Mouse (Mus musculus) CH12.LX (cell line): ENCODE results near the gene Ccdc63. TPM values are rescaled to one million over a fixed set of nuclear protein-coding genes. Genes with fewer than 3 reads are reported as not detected.

Experiments used
- DNase-seq: peaks from one replicate; pipeline ENCODE4 v3.0.0-alpha.2; 2013; ENCODE audit errors: extremely low read depth
- H3K27ac ChIP-seq: 2 replicates; pipeline ENCODE4 v1.5.1; 2012; ENCODE audit warnings: low read depth, mild to moderate bottlenecking, control low read depth, moderate library complexity; ENCODE audit not compliant: insufficient read depth
- H3K27me3 ChIP-seq: replicated peaks from 2 replicates; pipeline ENCODE3; 2012; ENCODE audit warnings: inconsistent platforms
- H3K36me3 ChIP-seq, 2 experiments: replicated peaks in 1 of 2; 2 replicates each; pipeline versions ENCODE3 to v1.6.1; 2012; ENCODE audit warnings: inconsistent platforms in 1 of 2, low read length in 1 of 2, mild to moderate bottlenecking in 1 of 2, mixed read lengths in 1 of 2, moderate library complexity in 1 of 2; ENCODE audit not compliant: control insufficient read depth in 1 of 2, insufficient read depth in 1 of 2
- H3K4me1 ChIP-seq, 2 experiments: 2 replicates each; pipeline ENCODE4 v1.6.1; 2012; ENCODE audit warnings: inconsistent platforms in 1 of 2, moderate library complexity in 1 of 2; ENCODE audit not compliant: insufficient read depth in 2 of 2, control insufficient read depth in 1 of 2
- H3K4me2 ChIP-seq: 2 replicates; pipeline ENCODE4 v1.6.1; 2012; ENCODE audit warnings: low read depth, mild to moderate bottlenecking, control low read depth; ENCODE audit not compliant: poor library complexity, insufficient read depth, severe bottlenecking
- H3K4me3 ChIP-seq, 3 experiments: fragments of 150-350 bp in 1 of 3; sonication (generic) in 1 of 3; replicated peaks in 1 of 3; 2 replicates each; pipeline versions ENCODE3 to v1.5.1; 2011 to 2012; ENCODE audit warnings: low read depth in 2 of 3, low read length in 2 of 3, mild to moderate bottlenecking in 2 of 3, moderate library complexity in 2 of 3, control low read depth in 1 of 3, improper control_type of control experiment in 1 of 3, inconsistent platforms in 1 of 3, mixed read lengths in 1 of 3; ENCODE audit not compliant: poor library complexity in 1 of 3
- H3K79me2 ChIP-seq: replicated peaks from 2 replicates; pipeline ENCODE4 v1.6.1; 2012; ENCODE audit warnings: mild to moderate bottlenecking, moderate library complexity; ENCODE audit not compliant: control insufficient read depth, poor library complexity, insufficient read depth, severe bottlenecking; ENCODE audit errors: extremely low read depth
- H3K9ac ChIP-seq: 2 replicates; pipeline ENCODE4 v1.6.1; 2012; ENCODE audit warnings: low read depth, mild to moderate bottlenecking, control low read depth, moderate library complexity; ENCODE audit not compliant: insufficient read depth
- H3K9me3 ChIP-seq: replicated peaks from 2 replicates; pipeline ENCODE3; 2012; ENCODE audit warnings: low read length, inconsistent platforms, mixed read lengths
- BHLHE40 ChIP-seq: IDR thresholded peaks from 2 replicates; pipeline ENCODE4 v1.6.1; 2011; ENCODE audit warnings: mild to moderate bottlenecking, low read depth, low read length, improper control_type of control experiment
- CHD1 ChIP-seq: IDR thresholded peaks from 2 replicates; pipeline ENCODE4 v1.6.1; 2012; ENCODE audit warnings: low read depth, low read length, improper control_type of control experiment, inconsistent platforms
- CHD2 ChIP-seq: IDR thresholded peaks from 2 replicates; pipeline ENCODE4 v1.6.1; 2011; ENCODE audit warnings: low read length, improper control_type of control experiment
- CTCF ChIP-seq, 2 experiments: IDR thresholded peaks in 1 of 2; conservative IDR thresholded peaks in 1 of 2; 2 replicates each; pipeline ENCODE4 v1.5.1; 2011 to 2012; ENCODE audit warnings: low read depth in 2 of 2, low read length in 2 of 2, improper control_type of control experiment in 1 of 2, inconsistent platforms in 1 of 2, mild to moderate bottlenecking in 1 of 2, moderate library complexity in 1 of 2
- ELF1 ChIP-seq: IDR thresholded peaks from 2 replicates; pipeline ENCODE4 v1.6.1; 2014; ENCODE audit warnings: low read depth, mild to moderate bottlenecking, inconsistent platforms, low read length, improper control_type of control experiment
- EP300 ChIP-seq: IDR thresholded peaks from 2 replicates; pipeline ENCODE4 v1.6.1; 2011; ENCODE audit warnings: low read length, improper control_type of control experiment
- ETS1 ChIP-seq: conservative IDR thresholded peaks from 2 replicates; pipeline ENCODE4 v1.6.1; 2012; ENCODE audit warnings: low read depth, mild to moderate bottlenecking, inconsistent platforms, low read length, improper control_type of control experiment, moderate library complexity
- HCFC1 ChIP-seq: IDR thresholded peaks from 2 replicates; pipeline ENCODE4 v1.6.1; 2012; ENCODE audit warnings: low read depth, mild to moderate bottlenecking, inconsistent platforms, low read length, improper control_type of control experiment
- JUN ChIP-seq: IDR thresholded peaks from 2 replicates; pipeline ENCODE4 v1.6.1; 2011; ENCODE audit warnings: low read depth, mild to moderate bottlenecking, low read length, improper control_type of control experiment, moderate library complexity; ENCODE audit not compliant: insufficient read depth
- MAFK ChIP-seq: IDR thresholded peaks from 2 replicates; pipeline ENCODE4 v1.6.1; 2011; ENCODE audit warnings: low read length, improper control_type of control experiment; ENCODE audit not compliant: insufficient replicate concordance
- MAX ChIP-seq: IDR thresholded peaks from 2 replicates; pipeline ENCODE4 v1.6.1; 2011; ENCODE audit warnings: low read length, improper control_type of control experiment
- MAZ ChIP-seq: IDR thresholded peaks from 2 replicates; pipeline ENCODE4 v1.6.1; 2012; ENCODE audit warnings: low read depth, mild to moderate bottlenecking, inconsistent platforms, low read length, improper control_type of control experiment, moderate library complexity
- MEF2A ChIP-seq: IDR thresholded peaks from 2 replicates; pipeline ENCODE4 v1.6.1; 2014; ENCODE audit warnings: low read depth, mild to moderate bottlenecking, inconsistent platforms, low read length, improper control_type of control experiment, borderline replicate concordance
- MYC ChIP-seq: IDR thresholded peaks from 2 replicates; pipeline ENCODE4 v1.6.1; 2011; ENCODE audit warnings: low read depth, mild to moderate bottlenecking, improper control_type of control experiment, low read length
- NRF1 ChIP-seq: IDR thresholded peaks from 2 replicates; pipeline ENCODE4 v1.6.1; 2014; ENCODE audit warnings: low read depth, mild to moderate bottlenecking, inconsistent platforms, low read length, improper control_type of control experiment, moderate library complexity
- PAX5 ChIP-seq: IDR thresholded peaks from 2 replicates; pipeline ENCODE4 v1.6.1; 2012; ENCODE audit warnings: low read length, inconsistent platforms, mixed read lengths
- POLR2A ChIP-seq: IDR thresholded peaks from 2 replicates; pipeline ENCODE4 v1.6.1; 2011; ENCODE audit warnings: low read depth, mild to moderate bottlenecking, improper control_type of control experiment, low read length
- POLR2AphosphoS2 ChIP-seq: IDR thresholded peaks from 2 replicates; pipeline ENCODE4 v1.6.1; 2011; ENCODE audit warnings: low read depth, low read length, improper control_type of control experiment
- RCOR1 ChIP-seq: conservative IDR thresholded peaks from 2 replicates; pipeline ENCODE4 v1.6.1; 2012; ENCODE audit warnings: low read depth, mild to moderate bottlenecking, inconsistent platforms, low read length, improper control_type of control experiment
- SMC3 ChIP-seq: IDR thresholded peaks from 2 replicates; pipeline ENCODE4 v1.6.1; 2011; ENCODE audit warnings: low read depth, low read length, improper control_type of control experiment
- USF1 ChIP-seq: IDR thresholded peaks from 2 replicates; pipeline ENCODE4 v1.6.1; 2014; ENCODE audit warnings: low read depth, mild to moderate bottlenecking, inconsistent platforms, low read length, improper control_type of control experiment
- USF2 ChIP-seq: conservative IDR thresholded peaks from 2 replicates; pipeline ENCODE4 v1.6.1; 2011; ENCODE audit warnings: low read depth, low read length, improper control_type of control experiment
- ZC3H11A ChIP-seq: IDR thresholded peaks from 2 replicates; pipeline ENCODE4 v1.6.1; 2012; ENCODE audit warnings: low read depth, mild to moderate bottlenecking, inconsistent platforms, low read length, improper control_type of control experiment
- ZKSCAN1 ChIP-seq: IDR thresholded peaks from 2 replicates; pipeline ENCODE4 v1.6.1; 2012; ENCODE audit warnings: low read depth, inconsistent platforms, low read length, improper control_type of control experiment, borderline replicate concordance
- ZMIZ1 ChIP-seq: IDR thresholded peaks from 2 replicates; pipeline ENCODE4 v1.6.1; 2012; ENCODE audit warnings: low read depth, mild to moderate bottlenecking, inconsistent platforms, low read length, improper control_type of control experiment
- dilution Hi-C: fragments of 300-500 bp; cut with MboI; formaldehyde crosslinking; loops from 2 replicates; pipeline ENCODE4 v1.14.3; 2020; ENCODE audit warnings: low sequenced_read_pairs; ENCODE audit not compliant: extremely low pct_unique_long_range_greater_than_20kb, extremely low pct_ligation_motif_present
- in situ Hi-C: fragments of 300-500 bp; cut with MboI; formaldehyde crosslinking; loops from 3 replicates; pipeline ENCODE4 v1.14.3; 2019; ENCODE audit warnings: low sequenced_read_pairs, low pct_ligation_motif_present, low pct_unique_long_range_greater_than_20kb, mixed read lengths
- polyA plus RNA-seq: library from polyadenylated mRNA; unstranded; fragments of >175 nt; gene quantifications from 2 replicates; pipeline ENCODE4 v1.2.1, GENCODE M21; 2012; ENCODE audit warnings: low read depth; ENCODE audit not compliant: insufficient read length
- total RNA-seq, 2 experiments: library from RNA; depleted of rRNA; stranded (reverse); fragments of 300-350 nt in 1 of 2; fragments of >200 nt in 1 of 2; gene quantifications; 2 replicates each; pipeline ENCODE4 v1.2.3; 2012 to 2014

Gene Ccdc63
- total and polyA plus RNA-seq, 3 experiments, result 0.39 to 0.70 (median 0.47) TPM

DNA sequence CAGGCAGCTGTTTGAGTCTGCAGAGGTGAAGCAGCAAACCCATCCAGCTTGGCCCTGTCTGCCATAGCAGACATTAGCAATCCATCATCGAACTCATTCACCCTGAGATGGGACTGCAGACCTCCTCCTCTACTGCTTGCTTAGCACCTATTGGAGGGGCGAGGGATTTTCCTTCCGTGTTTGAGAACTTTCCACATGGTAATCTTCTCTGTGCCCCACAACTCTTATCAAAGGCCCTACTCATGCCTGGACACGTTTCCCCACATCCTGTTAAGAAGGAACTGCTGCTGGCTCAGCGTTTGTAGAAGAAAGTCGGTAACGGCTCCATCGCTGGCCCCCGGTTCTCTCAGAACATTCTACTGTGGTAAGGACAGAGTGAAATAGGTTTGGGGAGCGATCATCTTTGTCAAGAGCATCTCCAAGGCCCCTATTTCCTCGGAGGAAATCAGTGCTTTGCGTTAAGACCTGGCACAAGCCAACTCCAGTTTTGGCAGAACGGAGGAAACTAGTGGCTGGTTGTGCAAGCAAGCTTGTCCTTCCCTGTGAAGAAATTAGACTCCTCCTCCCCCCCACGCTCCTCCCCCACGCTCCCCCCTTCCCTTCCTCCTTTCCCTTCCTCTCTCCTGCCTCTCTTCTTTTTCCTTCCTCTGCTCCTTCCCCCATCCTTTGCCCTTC is 4.9 kb upstream of the Ccdc63 start (continued):
- TF ChIP-seq MAX, result peak; percentile 50; the same call in 1 of the 2 replicates
- peak; percentile 54; the same call in 1 of the 2 replicates for TF ChIP-seq HCFC1
- no peak for TF ChIP-seq NRF1
- 0 out of 2 replicates have a peak, but pooled peaks have one; percentile 23 for TF ChIP-seq MEF2A
- 0 out of 2 replicates have a peak, but pooled peaks have one; percentile 47 for TF ChIP-seq POLR2AphosphoS2
- TF ChIP-seq CHD1, result peak; percentile 80; the same call in 1 of the 2 replicates
- TF ChIP-seq POLR2A, result peak; percentile 71; the same call in 1 of the 2 replicates
- TF ChIP-seq ZC3H11A, result no peak
- peak; percentile 78; the same call in 1 of the 2 replicates for TF ChIP-seq MYC

- no peak for DNase-seq
- H3K9ac ChIP-seq, result no peak overlapping the region
- H3K4me3 ChIP-seq, result peak overlapping the region; percentile 13 to 61 (median 55)
- TF ChIP-seq MYC (no peak), CHD1 (no peak), BHLHE40 (no peak), ZKSCAN1 (no peak), ZC3H11A (no peak), MAFK (no peak), ZMIZ1 (no peak), MAX (no peak), ETS1 (no peak), JUN (no peak), USF2 (no peak)
- peak overlapping the region; percentile 48; the same call in 1 of the 2 replicates for H3K4me2 ChIP-seq
- H3K36me3 ChIP-seq, result peaks cover 0 to 4% of the 10 kb centered on the region in 2 experiments
- H3K79me2 ChIP-seq, result no peaks in the 10 kb centered on the region
- in situ Hi-C loops, result loop anchor here (25.0 kb wide), 2 partner anchors 117 to 492 kb away; partner anchors contain the start of genes P2rx7 and Tctn1
- 0 out of 2 replicates have a peak overlapping the region, but pooled peaks have one; percentile 16 for H3K27ac ChIP-seq
- no peaks in the 10 kb centered on the region for H3K9me3 ChIP-seq
- dilution Hi-C loops, result no loop called here
- H3K27me3 ChIP-seq, result no peaks in the 10 kb centered on the region
- peaks cover 3 to 42% of the 10 kb centered on the region in 2 experiments for H3K4me1 ChIP-seq
Measured at GRCm38 (mm10) chr5:122144825-122145224, 4.2 kb upstream of the Ccdc63 start.

GRCm38 (mm10) chr5:122143543-122143942 is 2.9 kb upstream of the Ccdc63 start:
- H3K36me3 ChIP-seq, result peaks cover 0 to 4% of the 10 kb centered on the region in 2 experiments
- no peak overlapping the region for H3K4me3 ChIP-seq
- H3K9ac ChIP-seq, result no peak overlapping the region
- H3K4me1 ChIP-seq, result peaks cover 3 to 39% of the 10 kb centered on the region in 2 experiments
- TF ChIP-seq CTCF (conservative IDR thresholded peaks at IDR 0.05 in 1 of 2, IDR thresholded peaks at IDR 0.05 in 1 of 2; ENCODE audit: low read depth in 2 of 2, low read length in 2 of 2) (no peak), USF1 (no peak), ELF1 (no peak), HCFC1 (no peak), POLR2AphosphoS2 (no peak), ETS1 (no peak), EP300 (no peak), MAFK (no peak), CHD2 (no peak), POLR2A (no peak), ZC3H11A (no peak), USF2 (no peak), ZMIZ1 (no peak), MAZ (no peak), SMC3 (no peak), PAX5 (no peak), RCOR1 (no peak)
- no peak for DNase-seq
- no peak overlapping the region for H3K4me2 ChIP-seq
- H3K27me3 ChIP-seq, result no peaks in the 10 kb centered on the region
- H3K9me3 ChIP-seq, result no peaks in the 10 kb centered on the region
- dilution Hi-C loops, result no loop called here
- in situ Hi-C loops, result loop anchor here (25.0 kb wide), 2 partner anchors 119 to 494 kb away; partner anchors contain the start of genes P2rx7 and Tctn1
- H3K27ac ChIP-seq, result no peak overlapping the region
- H3K79me2 ChIP-seq, result no peaks in the 10 kb centered on the region
